In the genomic region with DNA sequence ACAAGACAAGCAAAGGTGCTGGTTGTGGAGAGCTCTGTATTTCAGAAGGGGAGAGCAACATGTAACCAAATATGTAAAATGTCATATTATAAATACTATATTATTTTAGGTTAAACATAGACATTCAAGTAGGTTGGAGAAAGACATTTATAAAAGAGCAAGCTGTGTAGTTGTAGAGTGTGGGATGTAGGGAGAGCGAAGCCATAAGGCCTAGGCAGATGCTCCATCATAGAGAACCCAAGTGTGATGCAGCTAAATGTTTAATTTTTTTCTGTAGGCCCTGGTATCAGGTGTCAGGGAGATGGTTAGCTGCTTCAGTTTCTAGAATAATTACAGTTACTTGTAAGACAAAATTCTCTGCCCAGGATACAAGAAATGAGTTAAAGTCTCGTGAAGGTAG, we compare ENCODE assay signal across 18 mouse cellular contexts.
DNase-seq lines count a peak whose midpoint lies in the region; ATAC-seq and TF ChIP-seq lines count a peak whose summit lies in the region.
"Had no signal": no experiment of that assay in that cellular context is flagged by ENCODE, and none has a peak within 500 bp of the region (broad histone marks: within the 10 kb centered on the region; RNA-seq: fewer than 3 reads in every experiment).

No protein-coding gene starts in this region.

- no peaks in the 10 kb centered on the region; the same call in 1 of the 2 replicates for H3K27me3 ChIP-seq in forebrain, postnatal 0 days (ENCODE audit: insufficient read depth, low read length)
- H3K27me3 ChIP-seq: embryonic facial prominence, embryonic 12.5 days; forebrain, embryonic 13.5 days; forebrain, embryonic 15.5 days had no signal

- TF ChIP-seq CTCF in forebrain, postnatal 0 days (IDR thresholded peaks at IDR 0.05; ENCODE audit: low read depth) = no peak

- no peak overlapping the region for H3K4me3 ChIP-seq in forebrain, postnatal 0 days (ENCODE audit: low read depth, low read length)
- H3K4me3 ChIP-seq: embryonic facial prominence, embryonic 10.5 days; embryonic facial prominence, embryonic 12.5 days; forebrain, embryonic 13.5 days; forebrain, embryonic 15.5 days had no signal

- no peaks in the 10 kb centered on the region for H3K9me3 ChIP-seq in forebrain, postnatal 0 days (ENCODE audit: low read length)
- H3K9me3 ChIP-seq: embryonic facial prominence, embryonic 10.5 days; embryonic facial prominence, embryonic 12.5 days; forebrain, embryonic 13.5 days; forebrain, embryonic 15.5 days had no signal

- no peaks in the 10 kb centered on the region for H3K4me1 ChIP-seq in forebrain, postnatal 0 days (ENCODE audit: insufficient read depth)
- H3K4me1 ChIP-seq: embryonic facial prominence, embryonic 10.5 days; embryonic facial prominence, embryonic 12.5 days; forebrain, embryonic 13.5 days; forebrain, embryonic 15.5 days had no signal

- H3K27ac ChIP-seq in forebrain, postnatal 0 days (ENCODE audit: low read depth, low read length) = no peak overlapping the region
- H3K27ac ChIP-seq: embryonic facial prominence, embryonic 10.5 days; embryonic facial prominence, embryonic 12.5 days; forebrain, embryonic 13.5 days; forebrain, embryonic 15.5 days had no signal

- DNase-seq in frontal cortex, adult 2 months (ENCODE audit: extremely low spot score in 1 of 2, low spot score in 1 of 2) = peak; percentile 5 to 32
- DNase-seq in frontal cortex, postnatal 10 days (ENCODE audit: low spot score in 2 of 2) = no peak
- DNase-seq in layer of hippocampus, adult 9-11 months = peak; percentile 47
- DNase-seq in layer of hippocampus, postnatal 10 days (ENCODE audit: low spot score in 2 of 2) = no peak
- DNase-seq in brain, adult 2 months (ENCODE audit: low read depth, low spot score) = peak; percentile 64
- DNase-seq in forebrain, postnatal 0 days = no peak
- DNase-seq: adrenal gland, adult 2 months; adrenal gland, postnatal 10 days; adrenal gland, postnatal 25 days; cerebellum, adult 11-12 months; cerebellum, adult 2 months; cerebellum, adult 9-10 months; cerebellum, postnatal 10 days; cerebellum, postnatal 25 days had no signal

- no peaks in the 10 kb centered on the region for H3K36me3 ChIP-seq in forebrain, postnatal 0 days (ENCODE audit: insufficient read depth)
- H3K36me3 ChIP-seq: embryonic facial prominence, embryonic 10.5 days; embryonic facial prominence, embryonic 12.5 days; forebrain, embryonic 15.5 days had no signal

- WGBS in forebrain, postnatal 0 days = 94% methylated on average over 2 of the region's 2 CpGs

- H3K9ac ChIP-seq in forebrain, postnatal 0 days = no peak overlapping the region
- H3K9ac ChIP-seq: embryonic facial prominence, embryonic 12.5 days; forebrain, embryonic 13.5 days; forebrain, embryonic 15.5 days had no signal

- no peak for ATAC-seq in forebrain, postnatal 0 days
- ATAC-seq: forebrain, embryonic 13.5 days; forebrain, embryonic 15.5 days had no signal

- H3K4me2 ChIP-seq in forebrain, postnatal 0 days (ENCODE audit: low read depth) = no peak overlapping the region
- H3K4me2 ChIP-seq: embryonic facial prominence, embryonic 12.5 days; forebrain, embryonic 13.5 days; forebrain, embryonic 15.5 days had no signal

Comparison
In these comparisons a context has a peak if more than half of its experiments do, and no peak if none do; other contexts are left out.
1. DNase-seq: peak in frontal cortex, adult 2 months (2 of 2), layer of hippocampus, adult 9-11 months (single experiment) and brain, adult 2 months (single experiment); none in frontal cortex, postnatal 10 days (0 of 2), layer of hippocampus, postnatal 10 days (0 of 2) and forebrain, postnatal 0 days (single experiment).